Mouse (Mus musculus): ENCODE measurements around the gene Cand1. TPM values are rescaled to one million over a fixed set of nuclear protein-coding genes. Genes with fewer than 3 reads are reported as not detected.

Gene Cand1
- total RNA-seq (2023), result 77.3 to 88.4 TPM (median 80.8 TPM) in 4 replicates

DNA sequence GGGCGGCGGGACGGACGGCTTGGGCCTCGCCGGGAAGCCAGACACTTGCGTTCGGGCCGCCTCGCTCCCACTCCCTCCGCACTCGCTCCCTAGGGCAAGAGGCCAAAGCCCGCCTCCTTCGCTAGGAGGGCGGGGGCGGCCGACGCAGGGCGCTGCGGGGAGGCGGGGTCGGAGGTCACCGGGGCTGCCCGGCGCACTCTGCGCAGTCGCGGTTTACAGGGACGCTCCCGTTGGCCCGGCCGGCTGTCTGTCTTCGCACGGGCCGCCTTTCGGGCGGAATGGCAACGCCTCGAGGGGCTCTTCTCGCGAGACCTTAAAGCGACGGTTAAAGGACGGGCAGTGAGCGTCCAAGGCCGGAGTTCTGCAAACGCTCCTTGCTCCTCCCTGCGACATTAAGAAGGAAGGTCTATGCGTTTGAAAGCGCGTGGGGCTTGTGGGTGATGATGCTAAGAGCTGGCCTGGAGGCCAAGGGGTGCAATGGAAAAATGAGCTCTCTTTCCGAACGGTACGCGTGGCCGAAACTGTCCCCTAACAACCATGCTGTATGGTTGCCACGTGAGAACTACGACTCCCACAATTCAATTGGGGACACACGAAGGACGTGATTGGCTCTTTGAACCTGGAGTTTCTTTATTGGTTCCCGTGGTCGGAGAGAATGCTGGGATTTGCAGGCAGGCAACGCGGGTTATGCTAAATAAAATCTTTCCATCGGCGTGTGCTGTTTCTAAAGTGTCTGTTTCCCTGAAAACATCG is at the start of gene Cand1:
TSS of gene Cand1 (minus strand) at position 87 of the 753 bp plus-strand sequence.

Other genes starting within 250 kb of the Cand1 start
- gene Grip1, start 213.8 kb upstream of the Cand1 start, total RNA-seq (2023), result not detected in 4 replicates